Mouse (Mus musculus): ENCODE results near the gene AW011738.

DNA sequence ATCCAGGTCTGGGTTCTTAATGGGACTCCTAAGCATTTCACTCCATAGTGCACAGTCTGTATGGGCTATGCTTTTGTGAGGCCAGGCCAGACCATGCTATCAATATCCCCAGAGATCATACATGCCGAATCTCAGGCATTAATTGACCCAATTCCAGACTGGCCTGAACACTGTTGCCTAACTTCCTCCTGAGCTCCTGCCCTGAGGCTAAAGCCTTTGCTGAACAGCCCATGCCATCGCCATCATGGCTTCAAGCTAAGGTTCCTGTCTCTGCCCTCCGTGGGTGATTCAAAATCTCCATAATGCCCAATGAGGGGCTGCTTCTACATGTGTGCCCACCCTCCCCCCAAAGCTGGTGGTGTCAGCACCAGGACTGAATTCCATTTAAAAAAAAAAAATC is 49.5 kb downstream of the AW011738 start:
- TF ChIP-seq CTCF (IDR thresholded peaks at IDR 0.05; ENCODE audit: low read depth): no peak
- no peak for TF ChIP-seq EP300 (IDR thresholded peaks at IDR 0.05; ENCODE audit: low read depth)

Data from liver, postnatal 0 days (tissue).